Mouse (Mus musculus) erythroid progenitor cell, adult 5-6 weeks (primary cell): ENCODE results near the gene Xpc. TPM values are rescaled to one million over a fixed set of nuclear protein-coding genes. Genes with fewer than 3 reads are reported as not detected.

Source experiments
- total RNA-seq, 2 experiments: library from RNA; stranded (forward) in 1 of 2; stranded (reverse) in 1 of 2; fragments of 150-400 nt in 1 of 2; fragments of 186-747, 209-891 nt in 1 of 2; gene quantifications; 2 replicates each; pipeline versions ENCODE4 v1.2.3 to v1.2.4; 2015 to 2017; ENCODE audit warnings: low replicate concordance in 2 of 2

Gene Xpc
- total RNA-seq, 2 experiments from 2014 or later: 5.4 to 6.4 TPM

Other genes starting within 250 kb of the Xpc start
- gene Wnt7a, start 104.5 kb downstream of the Xpc start, total RNA-seq (2015; ENCODE audit: low replicate concordance): not detected in 2 replicates
- not detected in 2 replicates for gene Wnt7a, start 104.5 kb downstream of the Xpc start, total RNA-seq (2017; ENCODE audit: low replicate concordance)
- 2.9 and 4.0 TPM in 2 replicates for gene Chchd4, start 42.3 kb downstream of the Xpc start, total RNA-seq (2015; ENCODE audit: low replicate concordance)
- gene Chchd4, start 42.3 kb downstream of the Xpc start, total RNA-seq (2017; ENCODE audit: low replicate concordance): 2.3 and 3.0 TPM in 2 replicates
- gene Tmem43, start 42.2 kb downstream of the Xpc start, total RNA-seq (2015; ENCODE audit: low replicate concordance): 6.7 and 6.8 TPM in 2 replicates
- gene Tmem43, start 42.2 kb downstream of the Xpc start, total RNA-seq (2017; ENCODE audit: low replicate concordance): 6.3 and 19.0 TPM in 2 replicates
- gene Lsm3, start within 50 bp of the Xpc start, total RNA-seq (2015; ENCODE audit: low replicate concordance): 92.6 and 97.3 TPM in 2 replicates
- 114 and 121 TPM in 2 replicates for gene Lsm3, start within 50 bp of the Xpc start, total RNA-seq (2017; ENCODE audit: low replicate concordance)
- gene Slc6a6, start 168.2 kb upstream of the Xpc start, total RNA-seq (2015; ENCODE audit: low replicate concordance): 25.6 and 25.9 TPM in 2 replicates
- gene Slc6a6, start 168.2 kb upstream of the Xpc start, total RNA-seq (2017; ENCODE audit: low replicate concordance): 9.8 and 10.9 TPM in 2 replicates